Mouse (Mus musculus) liver, embryonic 14.5 days (tissue): ENCODE measurements around the gene Hcfc1r1. TPM values are rescaled to one million over a fixed set of nuclear protein-coding genes. Genes with fewer than 3 reads are reported as not detected.

Experiments used
- ATAC-seq: fragments of 200-750 bp; cut with Nextera tagmentation; 2 replicates; pipeline ENCODE4 v1.8.0; 2017; ENCODE audit warnings: moderate number of reproducible peaks, mild to moderate bottlenecking, moderate library complexity; ENCODE audit not compliant: insufficient read depth
- DNase-seq, 3 experiments: peaks; one replicate each; pipeline ENCODE4 v3.0.0-alpha.2; 2012 to 2013; ENCODE audit warnings: low read depth in 3 of 3, low spot score in 3 of 3
- H3K27ac ChIP-seq: fragments of 300-500 bp; sonication (generic); 2 replicates; pipeline ENCODE4 v1.5.1; 2014; ENCODE audit warnings: moderate library complexity, mild to moderate bottlenecking, control low read depth, inconsistent platforms
- H3K27me3 ChIP-seq: fragments of 300-500 bp; sonication (generic); 2 replicates; pipeline ENCODE4 v1.6.1; 2014; ENCODE audit warnings: mild to moderate bottlenecking, low read length, moderate library complexity; ENCODE audit not compliant: control insufficient read depth, insufficient read depth
- H3K36me3 ChIP-seq: fragments of 300-500 bp; sonication (generic); replicated peaks from 2 replicates; pipeline ENCODE4 v1.6.1; 2014; ENCODE audit warnings: low read depth; ENCODE audit not compliant: control insufficient read depth, insufficient read depth
- H3K4me1 ChIP-seq, 2 experiments: fragments of 200-500 bp in 1 of 2; fragments of 300-500 bp in 1 of 2; sonication (generic) in 1 of 2; replicated peaks; 2 replicates each; pipeline ENCODE4 v1.6.1; 2012 to 2014; ENCODE audit warnings: antibody characterized with exemption in 1 of 2, inconsistent platforms in 1 of 2, low read length in 1 of 2; ENCODE audit not compliant: control insufficient read depth in 2 of 2, insufficient read depth in 2 of 2
- H3K4me2 ChIP-seq: fragments of 300-500 bp; sonication (generic); 2 replicates; pipeline ENCODE4 v1.6.1; 2014; ENCODE audit warnings: low read depth, mild to moderate bottlenecking, control low read depth, moderate library complexity
- H3K4me3 ChIP-seq, 2 experiments: fragments of 200-500 bp in 1 of 2; fragments of 300-500 bp in 1 of 2; sonication (generic) in 1 of 2; 2 replicates each; pipeline ENCODE4 v1.5.1; 2012 to 2014; ENCODE audit warnings: low read depth in 2 of 2, low read length in 2 of 2, mild to moderate bottlenecking in 2 of 2, control low read depth in 1 of 2, inconsistent platforms in 1 of 2, moderate library complexity in 1 of 2; ENCODE audit not compliant: insufficient read depth in 1 of 2
- H3K9ac ChIP-seq: fragments of 300-500 bp; sonication (generic); replicated peaks from 2 replicates; pipeline ENCODE4 v1.6.1; 2014; ENCODE audit warnings: mild to moderate bottlenecking, control low read depth, moderate library complexity
- H3K9me3 ChIP-seq: fragments of 300-500 bp; sonication (generic); 2 replicates; pipeline ENCODE4 v1.6.1; 2016; ENCODE audit warnings: low read length, mixed read lengths; ENCODE audit not compliant: control insufficient read depth
- CTCF ChIP-seq: IDR thresholded peaks from 2 replicates; pipeline ENCODE4 v1.5.1; 2016; ENCODE audit warnings: antibody characterized with exemption, low read depth, control low read depth
- EP300 ChIP-seq: IDR thresholded peaks from 2 replicates; pipeline ENCODE4 v1.6.1; 2016; ENCODE audit warnings: antibody characterized with exemption, low read depth
- WGBS: fragments of 180-500 bp; shearing (Covaris S2); extraction: QIAGEN DNeasy Blood & Tissue Kit; methylation state at CpG from one replicate; pipeline ENCODE4 v1.1.7; 2014; ENCODE audit not compliant: insufficient replicate concordance; 5-methylcytosine and 5-hydroxymethylcytosine counted together
- polyA plus RNA-seq, 2 experiments: library from polyadenylated mRNA; depleted of rRNA in 1 of 2; stranded (reverse) in 1 of 2; unstranded in 1 of 2; fragments of >200 nt; fragmentation: Nextera tagmentation in 1 of 2; extraction: Ambion mirVana in 1 of 2; gene quantifications; 2 replicates each; pipeline versions ENCODE4 v1.2.1 to v1.2.3; 2012 to 2014

The Hcfc1r1 gene
- polyA plus RNA-seq, 2 experiments = 11.3 to 21.0 TPM

GRCm38 (mm10) chr17:23699131-23700077 is 26.0 kb downstream of the Hcfc1r1 start:
- H3K4me2 ChIP-seq = peak overlapping the region; percentile 79
- DNase-seq = no peak
- H3K36me3 ChIP-seq = no peaks in the 10 kb centered on the region
- no peak overlapping the region for H3K9ac ChIP-seq
- ATAC-seq = peak; percentile 57
- WGBS = under 1% methylated on average over 100 of the region's 101 CpGs
- TF ChIP-seq CTCF (no peak), EP300 (no peak)
- no peaks in the 10 kb centered on the region for H3K9me3 ChIP-seq
- H3K27ac ChIP-seq = no peak overlapping the region
- peak overlapping the region; percentile 41 to 60 for H3K4me3 ChIP-seq
- peaks cover 40% of the 10 kb centered on the region for H3K27me3 ChIP-seq
- H3K4me1 ChIP-seq = no peaks in the 10 kb centered on the region

DNA sequence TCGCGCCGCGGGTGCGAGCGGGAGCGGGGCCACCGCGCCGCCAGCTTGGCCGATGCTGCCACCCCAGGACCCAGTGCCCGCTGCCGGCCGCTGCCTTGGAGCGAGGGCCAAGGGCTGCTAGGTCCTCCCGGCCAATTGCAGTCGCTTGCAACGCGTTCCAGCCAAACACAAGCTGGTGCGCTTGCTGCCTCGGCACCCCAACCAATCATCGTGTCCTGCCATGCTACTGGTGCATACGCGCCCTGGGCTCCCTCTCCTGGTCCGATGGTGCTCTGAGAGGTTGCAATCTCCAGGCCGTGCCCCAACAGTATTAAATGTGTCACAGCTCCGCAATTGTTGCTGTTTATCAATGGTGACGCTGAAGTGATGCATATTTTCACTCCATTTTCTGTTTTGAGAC is 26.7 kb downstream of the Hcfc1r1 start:
- H3K4me2 ChIP-seq = peak overlapping the region; percentile 79
- peaks cover 40% of the 10 kb centered on the region for H3K27me3 ChIP-seq
- under 1% methylated on average over 28 of the region's 28 CpGs for WGBS
- peak overlapping the region; percentile 41 to 60 for H3K4me3 ChIP-seq
- no peaks in the 10 kb centered on the region for H3K4me1 ChIP-seq
- no peaks in the 10 kb centered on the region for H3K36me3 ChIP-seq
- peak; percentile 46 to 56 (median 54) for DNase-seq
- H3K27ac ChIP-seq = no peak overlapping the region
- H3K9ac ChIP-seq = no peak overlapping the region
- ATAC-seq = peak; percentile 85
- no peaks in the 10 kb centered on the region for H3K9me3 ChIP-seq
- TF ChIP-seq CTCF = peak; percentile 79
- no peak for TF ChIP-seq EP300

- no peak overlapping the region for H3K4me3 ChIP-seq
- H3K36me3 ChIP-seq = no peaks in the 10 kb centered on the region
- WGBS = 61% methylated on average over 9 of the region's 9 CpGs
- ATAC-seq = no peak
- H3K4me1 ChIP-seq = no peaks in the 10 kb centered on the region
- H3K9ac ChIP-seq = no peak overlapping the region
- no peak for DNase-seq
- H3K27ac ChIP-seq = no peak overlapping the region
- H3K27me3 ChIP-seq = peaks cover 30% of the 10 kb centered on the region
- H3K9me3 ChIP-seq = no peaks in the 10 kb centered on the region
- H3K4me2 ChIP-seq = no peak overlapping the region
- TF ChIP-seq CTCF (no peak), EP300 (no peak)
Measured at GRCm38 (mm10) chr17:23703301-23703700, 29.9 kb downstream of the Hcfc1r1 start.

DNA sequence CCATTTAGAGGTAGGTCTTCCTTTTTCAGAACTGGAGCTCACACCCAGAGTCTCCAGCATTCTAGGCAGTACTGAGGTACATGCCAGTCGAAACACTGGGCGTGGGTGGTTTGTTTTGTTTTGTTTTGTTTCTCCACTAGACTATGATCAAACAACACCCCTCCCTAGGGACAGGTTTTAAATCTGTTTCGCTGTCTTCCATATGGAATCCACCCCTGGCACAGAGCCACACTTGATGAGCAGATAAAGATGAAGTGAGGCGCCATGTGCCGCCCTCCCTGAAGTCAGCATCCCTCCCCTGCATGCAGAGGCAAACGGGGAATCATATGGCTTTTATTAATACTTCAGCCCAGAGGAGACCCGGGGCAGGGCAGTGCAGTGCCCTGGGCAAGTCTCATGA is 31.3 kb downstream of the Hcfc1r1 start:
- no peak overlapping the region for H3K4me2 ChIP-seq
- H3K4me1 ChIP-seq = no peaks in the 10 kb centered on the region
- no peak for ATAC-seq
- TF ChIP-seq EP300 (no peak), CTCF (no peak)
- 48% methylated on average over 7 of the region's 7 CpGs for WGBS
- no peak overlapping the region for H3K9ac ChIP-seq
- H3K27me3 ChIP-seq = peaks cover 16% of the 10 kb centered on the region
- DNase-seq = no peak
- H3K4me3 ChIP-seq = no peak overlapping the region
- H3K9me3 ChIP-seq = no peaks in the 10 kb centered on the region
- H3K36me3 ChIP-seq = no peaks in the 10 kb centered on the region
- no peak overlapping the region for H3K27ac ChIP-seq

- no peaks in the 10 kb centered on the region for H3K9me3 ChIP-seq
- H3K4me1 ChIP-seq = no peaks in the 10 kb centered on the region
- TF ChIP-seq CTCF = no peak
- no peak for TF ChIP-seq EP300
- ATAC-seq (no peak), DNase-seq (no peak)
- WGBS = 52% methylated on average over 7 of the region's 7 CpGs
- peaks cover 7% of the 10 kb centered on the region for H3K27me3 ChIP-seq
- no peak overlapping the region for H3K9ac ChIP-seq
- H3K4me2 ChIP-seq = no peak overlapping the region
- H3K4me3 ChIP-seq = no peak overlapping the region
- no peaks in the 10 kb centered on the region for H3K36me3 ChIP-seq
- no peak overlapping the region for H3K27ac ChIP-seq
Measured at GRCm38 (mm10) chr17:23705525-23706104, 32.2 kb downstream of the Hcfc1r1 start.
